Mouse (Mus musculus): ENCODE data around the gene Txnip.
"Not testable (repeated sequence)": the region's sequence is repeated elsewhere in the genome, so short reads cannot be mapped to it uniquely, and the experiment has no call there.

Txnip gene

GRCm38 (mm10) chr3:96557694-96558093 is at the start of gene Txnip:
Gene Txnip (plus strand): TSS chr3:96557957.
- DNase-seq (ENCODE audit: low read depth, low spot score) = peak; percentile 97

- not testable (repeated sequence) for DNase-seq (ENCODE audit: low read depth, low spot score)
Measured at GRCm38 (mm10) chr3:96507966-96508365, 49.8 kb upstream of the Txnip start.

GRCm38 (mm10) chr3:96520171-96520570 is 37.6 kb upstream of the Txnip start:
- no peak for DNase-seq (ENCODE audit: low read depth, low spot score)

GRCm38 (mm10) chr3:96522149-96522548 is 35.6 kb upstream of the Txnip start:
- DNase-seq (ENCODE audit: low read depth, low spot score) = peak; percentile 34

- no peak for DNase-seq (ENCODE audit: low read depth, low spot score)
Measured at GRCm38 (mm10) chr3:96524028-96524810, 33.5 kb upstream of the Txnip start.

DNA sequence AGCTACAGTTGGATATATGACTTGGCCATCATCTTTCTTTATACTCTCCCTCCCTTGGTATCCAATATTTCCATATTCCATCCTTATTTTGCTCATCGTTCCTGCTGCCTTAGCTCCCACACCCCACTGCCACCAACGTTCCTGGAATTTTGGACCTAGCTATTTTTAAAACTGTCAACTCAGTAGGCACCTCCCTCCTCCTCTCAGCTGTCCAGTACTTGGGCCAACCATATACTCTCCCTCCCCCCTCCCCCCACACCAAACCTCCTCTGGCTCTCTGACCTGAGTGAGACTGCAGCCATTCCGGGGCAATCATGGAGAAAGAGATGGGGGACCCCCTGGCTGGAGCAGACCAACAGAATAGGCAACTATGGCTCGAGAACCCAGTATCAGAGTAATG is 32.8 kb upstream of the Txnip start, which contains the start of gene Hfe2:
Hfe2 (plus strand) TSS at position 259 of the 400 bp plus-strand sequence.
- peak; percentile 35 for DNase-seq (ENCODE audit: low read depth, low spot score)

GRCm38 (mm10) chr3:96526013-96526762 is 31.6 kb upstream of the Txnip start:
- no peak for DNase-seq (ENCODE audit: low read depth, low spot score)

DNA sequence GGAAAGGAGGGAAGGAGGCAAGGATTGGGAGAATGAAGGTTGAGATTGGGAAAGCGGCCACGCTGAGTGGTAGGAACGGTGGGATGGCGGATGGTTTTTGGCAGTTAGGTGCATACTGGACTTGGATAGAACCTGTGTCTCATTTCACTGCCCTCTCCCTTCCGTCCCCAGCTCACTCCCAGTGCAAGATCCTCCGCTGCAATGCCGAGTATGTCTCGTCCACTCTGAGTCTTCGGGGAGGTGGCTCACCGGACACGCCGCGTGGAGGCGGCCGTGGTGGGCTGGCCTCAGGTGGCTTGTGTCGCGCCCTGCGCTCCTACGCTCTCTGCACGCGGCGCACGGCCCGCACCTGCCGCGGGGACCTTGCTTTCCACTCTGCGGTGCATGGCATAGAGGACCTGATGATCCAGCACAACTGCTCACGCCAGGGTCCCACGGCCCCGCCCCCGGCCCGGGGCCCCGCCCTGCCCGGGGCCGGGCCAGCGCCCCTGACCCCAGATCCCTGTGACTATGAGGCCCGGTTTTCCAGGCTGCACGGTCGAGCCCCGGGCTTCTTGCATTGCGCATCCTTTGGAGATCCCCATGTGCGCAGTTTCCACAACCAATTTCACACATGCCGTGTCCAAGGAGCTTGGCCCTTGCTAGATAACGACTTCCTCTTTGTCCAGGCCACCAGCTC is 30.8 kb upstream of the Txnip start:
- DNase-seq (ENCODE audit: low read depth, low spot score) = peak; percentile 8

DNA sequence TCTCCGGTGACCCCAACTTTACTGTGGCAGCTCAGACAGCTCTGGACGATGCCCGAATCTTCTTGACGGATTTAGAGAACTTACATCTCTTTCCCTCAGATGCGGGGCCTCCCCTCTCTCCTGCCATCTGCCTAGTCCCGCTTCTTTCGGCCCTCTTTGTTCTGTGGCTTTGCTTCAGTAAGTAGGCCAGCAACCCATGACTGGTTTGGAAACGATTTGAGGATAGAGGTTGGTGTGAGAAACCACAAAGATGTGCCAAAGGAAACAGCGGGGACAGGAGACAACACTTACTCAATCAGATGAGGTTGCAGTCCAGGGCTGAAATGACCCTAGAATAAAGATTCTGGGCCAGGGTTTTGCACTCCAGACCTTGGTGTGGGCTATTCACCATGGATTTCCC is 29.3 kb upstream of the Txnip start:
- no peak for DNase-seq (ENCODE audit: low read depth, low spot score)

DNA sequence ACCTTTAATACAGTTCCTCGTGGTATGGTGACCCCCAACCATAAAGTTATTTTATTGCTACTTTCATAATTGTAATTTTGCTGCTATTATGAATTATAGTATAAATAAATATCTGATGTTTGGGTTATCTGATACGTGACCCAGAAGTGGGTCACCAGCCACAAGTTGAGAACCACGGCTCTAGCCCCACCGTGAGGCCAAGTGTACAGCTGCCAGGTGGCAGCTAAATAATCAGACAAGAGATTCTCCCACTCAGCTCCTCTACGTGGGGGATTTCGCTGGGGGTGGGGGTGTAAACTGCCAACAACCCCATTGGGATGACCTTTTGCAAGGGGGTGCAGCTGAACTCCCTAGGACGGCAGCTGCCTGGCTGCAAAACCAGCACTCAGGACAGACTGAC is 25.7 kb upstream of the Txnip start:
- DNase-seq (ENCODE audit: low read depth, low spot score) = no peak

- no peak for DNase-seq (ENCODE audit: low read depth, low spot score)
Measured at GRCm38 (mm10) chr3:96534300-96534699, 23.5 kb upstream of the Txnip start.

GRCm38 (mm10) chr3:96539316-96539715 is 18.4 kb upstream of the Txnip start:
- DNase-seq (ENCODE audit: low read depth, low spot score) = no peak

GRCm38 (mm10) chr3:96540740-96541139 is 17.0 kb upstream of the Txnip start:
- no peak for DNase-seq (ENCODE audit: low read depth, low spot score)

GRCm38 (mm10) chr3:96541328-96542078 is 16.3 kb upstream of the Txnip start:
- DNase-seq (ENCODE audit: low read depth, low spot score) = peak; percentile 59

DNA sequence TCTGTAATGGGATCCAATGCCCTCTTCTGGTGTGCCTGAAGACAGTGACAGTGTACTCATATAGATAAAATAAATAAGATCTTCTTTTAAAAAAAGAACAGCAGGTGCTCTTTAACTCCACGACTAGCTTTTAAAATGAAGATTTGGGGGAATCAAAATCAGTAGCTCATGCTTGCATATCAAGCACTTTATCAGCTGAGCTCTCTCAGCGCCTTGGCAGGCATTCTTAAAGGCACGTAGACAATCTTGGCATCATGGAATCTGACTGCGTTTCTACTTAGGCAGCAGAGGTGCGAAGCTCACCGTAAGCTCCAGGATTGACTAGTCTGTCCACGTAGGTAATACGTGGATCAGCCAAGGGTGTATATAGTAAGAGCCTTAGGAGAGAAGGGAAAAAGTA is 15.2 kb upstream of the Txnip start:
- peak; percentile 31 for DNase-seq (ENCODE audit: low read depth, low spot score)

DNA sequence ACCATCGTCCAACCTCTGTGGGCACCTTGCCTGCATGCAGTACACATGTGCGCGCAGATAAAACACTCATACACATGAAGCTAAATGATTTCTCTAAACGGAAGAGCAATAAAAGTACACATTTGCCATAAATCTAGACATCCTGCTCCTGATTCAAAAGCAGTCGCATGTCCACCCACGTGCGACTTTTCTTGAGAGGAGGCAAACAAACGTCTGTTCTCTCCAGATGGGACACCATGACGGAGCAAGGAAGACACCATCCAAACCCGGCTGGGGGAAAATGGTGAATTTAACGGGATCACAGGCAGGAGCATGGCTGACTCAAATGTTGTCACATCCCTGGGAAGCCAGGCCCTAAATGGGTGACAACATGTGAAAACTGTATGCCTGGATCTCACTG is 14.4 kb upstream of the Txnip start:
- DNase-seq (ENCODE audit: low read depth, low spot score) = peak; percentile 82

DNA sequence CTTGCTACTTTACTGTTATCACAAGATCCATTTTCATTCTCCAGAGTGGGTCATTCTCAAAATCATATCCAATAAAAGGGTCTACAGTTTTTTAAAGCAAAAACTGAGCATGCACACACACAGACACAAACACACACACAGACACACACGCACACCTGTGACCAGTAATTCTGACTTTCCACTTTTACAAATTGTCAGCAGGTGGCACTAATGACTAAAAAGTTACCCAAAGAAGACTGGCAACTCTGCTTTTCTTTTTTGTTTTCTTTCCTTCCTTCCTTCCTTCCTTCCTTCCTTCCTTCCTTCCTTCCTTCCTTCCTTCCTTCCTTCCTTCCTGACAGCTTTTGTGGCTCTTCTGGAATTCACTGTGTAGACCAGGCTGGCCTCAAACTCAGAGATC is 12.2 kb upstream of the Txnip start:
- DNase-seq (ENCODE audit: low read depth, low spot score) = no peak

GRCm38 (mm10) chr3:96546880-96547279 is 10.9 kb upstream of the Txnip start:
- DNase-seq (ENCODE audit: low read depth, low spot score) = no peak

GRCm38 (mm10) chr3:96547389-96547960 is 10.3 kb upstream of the Txnip start:
- DNase-seq (ENCODE audit: low read depth, low spot score) = peak; percentile 81

DNA sequence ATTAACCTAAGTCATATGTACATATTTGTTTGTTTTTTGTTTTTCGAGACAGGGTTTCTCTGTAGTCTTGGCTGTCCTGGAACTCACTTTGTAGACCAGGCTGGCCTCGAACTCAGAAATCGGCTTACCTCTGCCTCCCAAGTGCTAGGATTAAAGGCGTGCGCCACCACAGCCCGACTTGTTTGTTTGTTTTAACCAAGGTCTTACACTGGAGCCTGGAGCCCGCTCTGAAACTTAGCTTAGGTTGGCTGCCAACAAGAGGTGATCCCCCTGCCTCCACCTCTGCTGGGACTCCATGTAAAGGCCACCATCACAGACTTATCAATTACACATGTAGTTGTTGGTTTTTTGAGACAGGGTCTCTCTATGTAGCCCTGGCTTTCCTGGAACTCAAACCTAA is 8.9 kb upstream of the Txnip start:
- DNase-seq (ENCODE audit: low read depth, low spot score) = no peak

- DNase-seq (ENCODE audit: low read depth, low spot score) = no peak
Measured at GRCm38 (mm10) chr3:96549346-96549745, 8.4 kb upstream of the Txnip start.
